Mouse (Mus musculus) midbrain, embryonic 11.5 days (tissue): ENCODE data around the gene Iqcm. TPM values are rescaled to one million over a fixed set of nuclear protein-coding genes. Genes with fewer than 3 reads are reported as not detected.

Source experiments
- ATAC-seq: fragments of 200-750 bp; cut with Nextera tagmentation; 2 replicates; pipeline ENCODE4 v1.8.0; 2017; ENCODE audit warnings: moderate TSS enrichment, moderate library complexity; ENCODE audit not compliant: low FRiP score
- DNase-seq: peaks from one replicate; pipeline ENCODE4 v3.0.0; 2015; ENCODE audit warnings: low spot score; ENCODE audit errors: missing footprints
- H3K27ac ChIP-seq: fragments of 300-500 bp; sonication (generic); 2 replicates; pipeline ENCODE4 v1.5.1; 2014; ENCODE audit warnings: low read depth, low read length
- H3K27me3 ChIP-seq: fragments of 300-500 bp; sonication (generic); 2 replicates; pipeline ENCODE4 v1.6.1; 2014; ENCODE audit warnings: mild to moderate bottlenecking, low read length, moderate library complexity, mixed read lengths; ENCODE audit not compliant: control insufficient read depth, insufficient read depth
- H3K36me3 ChIP-seq: fragments of 300-500 bp; sonication (generic); 2 replicates; pipeline ENCODE4 v1.6.1; 2014; ENCODE audit warnings: mild to moderate bottlenecking, low read length, moderate library complexity, mixed read lengths; ENCODE audit not compliant: control insufficient read depth, insufficient read depth
- H3K4me1 ChIP-seq: fragments of 300-500 bp; sonication (generic); 2 replicates; pipeline ENCODE4 v1.6.1; 2014; ENCODE audit warnings: low read length; ENCODE audit not compliant: control insufficient read depth, insufficient read depth
- H3K4me2 ChIP-seq: fragments of 300-500 bp; sonication (generic); 2 replicates; pipeline ENCODE4 v1.6.1; 2014; ENCODE audit warnings: mild to moderate bottlenecking, moderate library complexity
- H3K4me3 ChIP-seq: fragments of 300-500 bp; sonication (generic); 2 replicates; pipeline ENCODE4 v1.5.1; 2014; ENCODE audit warnings: low read depth, low read length
- H3K9ac ChIP-seq: fragments of 300-500 bp; sonication (generic); 2 replicates; pipeline ENCODE4 v1.6.1; 2014; ENCODE audit warnings: low read length
- H3K9me3 ChIP-seq: fragments of 300-500 bp; sonication (generic); 2 replicates; pipeline ENCODE4 v1.6.1; 2016; ENCODE audit warnings: low read length; ENCODE audit not compliant: control insufficient read depth
- WGBS: fragments of 180-500 bp; shearing (Covaris S2); extraction: QIAGEN DNeasy Blood & Tissue Kit; methylation state at CpG from one replicate; pipeline ENCODE4 v1.1.7; 2014; 5-methylcytosine and 5-hydroxymethylcytosine counted together
- polyA plus RNA-seq: library from polyadenylated mRNA; unstranded; fragments of >200 nt; fragmentation: Nextera tagmentation; extraction: Ambion mirVana; gene quantifications from 2 replicates; pipeline ENCODE4 v1.2.1, GENCODE M21; 2014

The Iqcm gene
- polyA plus RNA-seq, 1 experiment from 2014 or later, result not detected

DNA sequence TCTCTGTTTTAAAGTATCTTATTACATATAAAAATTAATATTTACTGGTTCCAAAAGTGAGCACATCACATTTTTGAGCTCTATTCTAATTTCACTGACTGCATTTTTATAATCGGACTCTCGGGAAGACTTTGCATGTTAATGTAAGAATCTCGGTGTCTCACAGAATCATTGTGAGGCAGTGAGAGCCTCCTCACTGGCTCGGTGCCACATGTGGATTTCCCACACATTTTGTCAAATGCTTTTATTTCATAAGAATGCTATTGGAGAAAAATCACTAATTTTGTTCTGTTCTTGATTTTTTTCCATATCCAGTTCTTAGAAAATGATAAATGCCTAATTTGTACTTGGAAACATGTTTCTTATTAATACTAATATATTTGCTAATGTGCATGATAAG, 570.0 kb downstream of the Iqcm start:
- H3K36me3 ChIP-seq, result no peaks in the 10 kb centered on the region
- no peaks in the 10 kb centered on the region for H3K9me3 ChIP-seq
- H3K4me1 ChIP-seq, result no peaks in the 10 kb centered on the region
- H3K27ac ChIP-seq, result no peak overlapping the region
- H3K27me3 ChIP-seq, result no peaks in the 10 kb centered on the region
- 91% methylated on average over 4 of the region's 4 CpGs for WGBS
- no peak overlapping the region for H3K9ac ChIP-seq
- no peak overlapping the region for H3K4me3 ChIP-seq
- H3K4me2 ChIP-seq, result no peak overlapping the region
- ATAC-seq (no peak), DNase-seq (no peak)

Other genes starting within 250 kb of the Iqcm start
- 0.12 TPM in 2 replicates for gene Rasd2, start 234.8 kb upstream of the Iqcm start, polyA plus RNA-seq
- gene Gm10358, start 42.1 kb upstream of the Iqcm start, polyA plus RNA-seq, result 0.26 TPM in 1 of 2 replicates, not detected in the other